Mouse (Mus musculus): ENCODE measurements at regions not wholly inside any gene's neighbourhood (a gene's known extent, or its start where the extent isn't known, plus 50 kb on each side); places are given as distances from the start of the nearest gene placed in this dataset.

GRCm38 (mm10) chr16:27878499-27878898, 489.8 kb downstream of the Ccdc50 start:
- Histone ChIP-seq H3K36me3 (no peaks in the 10 kb centered on the region), H3K4me2 (replicated peaks) (no peak overlapping the region), H3K9ac (replicated peaks) (no peak overlapping the region), H3K9me3 (no peaks in the 10 kb centered on the region), H3K4me1 (peaks cover 4% of the 10 kb centered on the region; the same call in 1 of the 2 replicates), H3K27me3 (no peaks in the 10 kb centered on the region), H3K27ac (replicated peaks) (no peak overlapping the region), H3K4me3 (no peak overlapping the region)
- ATAC-seq (replicated peaks), result 0 out of 2 replicates have a peak, but pooled peaks have one; percentile 55
- WGBS, result 12% methylated on average over 2 of the region's 2 CpGs

DNA sequence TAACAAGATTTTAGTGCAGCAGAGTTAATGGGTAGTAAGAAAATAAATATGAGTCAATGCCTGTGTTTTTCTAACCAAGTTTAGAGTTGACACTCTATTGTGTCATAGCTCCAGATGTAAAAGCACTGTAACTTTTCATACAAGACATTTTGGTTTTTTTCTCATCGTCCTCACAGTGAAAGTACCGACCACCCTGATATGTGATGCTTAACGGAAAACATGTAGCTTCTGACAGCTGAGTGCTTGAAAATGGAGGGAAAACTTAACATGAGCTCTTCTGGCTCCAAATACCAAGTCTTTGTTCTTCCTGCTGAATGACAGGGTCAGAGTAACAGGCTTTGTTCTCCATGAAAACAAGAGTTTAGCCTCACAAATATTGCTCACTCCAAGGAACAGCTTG, 490.3 kb downstream of the Ccdc50 start:
- no peak for ATAC-seq (replicated peaks)
- no peaks in the 10 kb centered on the region for H3K9me3 ChIP-seq
- 25% methylated on average over 3 of the region's 3 CpGs for WGBS
- H3K4me2 ChIP-seq (replicated peaks), result no peak overlapping the region
- H3K36me3 ChIP-seq, result no peaks in the 10 kb centered on the region
- H3K27ac ChIP-seq (replicated peaks), result no peak overlapping the region
- peaks cover 4% of the 10 kb centered on the region; the same call in 1 of the 2 replicates for H3K4me1 ChIP-seq
- no peaks in the 10 kb centered on the region for H3K27me3 ChIP-seq
- no peak overlapping the region for H3K4me3 ChIP-seq
- no peak overlapping the region for H3K9ac ChIP-seq (replicated peaks)

GRCm38 (mm10) chr16:27884363-27884762, 495.7 kb downstream of the Ccdc50 start:
- H3K9ac ChIP-seq (replicated peaks), result no peak overlapping the region
- H3K9me3 ChIP-seq, result no peaks in the 10 kb centered on the region
- H3K27ac ChIP-seq (replicated peaks), result no peak overlapping the region
- no peak overlapping the region for H3K4me3 ChIP-seq
- ATAC-seq (replicated peaks), result peak; percentile 57; the same call in 1 of the 2 replicates
- 2% methylated on average over 2 of the region's 2 CpGs for WGBS
- no peaks in the 10 kb centered on the region; the same call in 1 of the 2 replicates for H3K4me1 ChIP-seq
- no peaks in the 10 kb centered on the region for H3K27me3 ChIP-seq
- no peaks in the 10 kb centered on the region for H3K36me3 ChIP-seq
- H3K4me2 ChIP-seq (replicated peaks), result no peak overlapping the region

- Histone ChIP-seq H3K36me3 (no peaks in the 10 kb centered on the region), H3K9ac (replicated peaks) (no peak overlapping the region), H3K4me3 (no peak overlapping the region), H3K27ac (replicated peaks) (no peak overlapping the region), H3K27me3 (no peaks in the 10 kb centered on the region), H3K9me3 (no peaks in the 10 kb centered on the region), H3K4me1 (no peaks in the 10 kb centered on the region), H3K4me2 (replicated peaks) (no peak overlapping the region)
- ATAC-seq (replicated peaks), result no peak
- WGBS, result 0% methylated on average over 2 of the region's 2 CpGs
Observed at GRCm38 (mm10) chr16:27906036-27906435, 517.4 kb downstream of the Ccdc50 start.

DNA sequence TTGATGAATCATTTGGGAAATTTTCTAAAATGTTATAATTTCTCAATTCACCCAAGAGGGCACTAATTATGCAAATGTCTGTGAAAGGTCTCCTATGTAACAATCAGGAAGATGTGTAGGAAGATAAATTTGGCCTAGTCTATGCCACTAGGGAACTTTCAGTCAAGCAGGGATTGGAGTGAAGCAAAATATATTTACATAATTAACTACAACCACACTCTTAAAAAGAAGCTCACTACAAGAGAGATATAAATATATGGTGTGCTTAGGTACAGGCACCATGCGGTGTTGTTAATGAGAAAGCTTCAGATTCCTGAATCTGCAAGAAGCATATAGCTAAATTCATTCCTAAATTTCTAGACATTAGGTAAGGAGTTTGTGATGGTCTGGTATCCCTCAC, 526.8 kb downstream of the Ccdc50 start:
- H3K4me1 ChIP-seq, result no peaks in the 10 kb centered on the region
- H3K9ac ChIP-seq (replicated peaks), result no peak overlapping the region
- no peak overlapping the region for H3K27ac ChIP-seq (replicated peaks)
- no peaks in the 10 kb centered on the region for H3K9me3 ChIP-seq
- WGBS, result 98% methylated on average over 1 of the region's 1 CpGs
- no peaks in the 10 kb centered on the region for H3K36me3 ChIP-seq
- no peaks in the 10 kb centered on the region for H3K27me3 ChIP-seq
- no peak overlapping the region for H3K4me2 ChIP-seq (replicated peaks)
- ATAC-seq (replicated peaks), result no peak
- H3K4me3 ChIP-seq, result no peak overlapping the region

GRCm38 (mm10) chr16:27925528-27926360, 537.1 kb downstream of the Ccdc50 start:
- Histone ChIP-seq H3K9me3 (no peaks in the 10 kb centered on the region), H3K4me1 (peaks cover 11% of the 10 kb centered on the region), H3K9ac (replicated peaks) (no peak overlapping the region), H3K4me3 (no peak overlapping the region), H3K4me2 (replicated peaks) (no peak overlapping the region), H3K27me3 (no peaks in the 10 kb centered on the region), H3K27ac (replicated peaks) (peak overlapping the region; percentile 79), H3K36me3 (no peaks in the 10 kb centered on the region)
- ATAC-seq (replicated peaks), result peak; percentile 92
- WGBS, result 47% methylated on average over 7 of the region's 7 CpGs

DNA sequence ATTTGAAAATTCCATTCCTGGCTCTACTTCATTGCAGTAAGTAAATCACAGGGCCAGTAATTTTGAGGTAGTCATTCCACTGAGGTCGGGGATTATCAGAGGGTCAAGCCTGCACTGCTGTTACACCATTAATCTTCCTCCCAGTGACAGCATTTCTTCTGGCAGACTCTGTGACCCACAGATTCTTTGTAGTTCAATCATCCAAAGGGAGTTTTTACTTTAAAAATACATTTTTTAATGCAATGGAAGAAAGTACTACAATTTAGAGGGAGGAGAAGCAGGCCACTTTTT, 537.6 kb downstream of the Ccdc50 start:
- Histone ChIP-seq H3K4me1 (peaks cover 11% of the 10 kb centered on the region), H3K36me3 (no peaks in the 10 kb centered on the region), H3K27ac (replicated peaks) (peak overlapping the region; percentile 79; the same call in 1 of the 2 replicates), H3K9me3 (no peaks in the 10 kb centered on the region), H3K4me2 (replicated peaks) (no peak overlapping the region), H3K4me3 (no peak overlapping the region), H3K9ac (replicated peaks) (no peak overlapping the region), H3K27me3 (no peaks in the 10 kb centered on the region)
- no peak; the same call in 1 of the 2 replicates for ATAC-seq (replicated peaks)
- WGBS, result 42% methylated on average over 1 of the region's 1 CpGs

DNA sequence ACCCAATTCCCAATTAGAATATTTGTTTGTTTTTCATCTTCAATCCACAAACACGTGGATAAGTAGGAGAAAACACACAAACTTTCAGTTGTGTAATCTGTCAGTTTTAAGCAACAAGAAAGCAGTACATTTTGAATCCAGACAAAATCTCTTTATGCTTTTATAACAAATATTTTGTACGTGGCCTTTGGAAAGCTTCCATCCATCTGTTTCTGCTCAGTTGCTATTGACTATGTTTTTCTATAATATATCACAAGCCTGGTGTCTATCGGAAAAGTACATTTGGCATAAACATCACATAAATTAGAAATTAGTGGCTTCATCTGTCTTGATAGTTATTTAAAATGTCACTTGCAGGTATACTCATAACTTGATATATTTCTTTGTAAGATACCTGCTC, 560.6 kb downstream of the Ccdc50 start:
- Histone ChIP-seq H3K4me1 (no peaks in the 10 kb centered on the region), H3K36me3 (no peaks in the 10 kb centered on the region), H3K4me2 (replicated peaks) (no peak overlapping the region), H3K9ac (replicated peaks) (no peak overlapping the region), H3K9me3 (no peaks in the 10 kb centered on the region), H3K4me3 (no peak overlapping the region), H3K27ac (replicated peaks) (no peak overlapping the region), H3K27me3 (no peaks in the 10 kb centered on the region)
- 70% methylated on average over 3 of the region's 3 CpGs for WGBS
- no peak for ATAC-seq (replicated peaks)

DNA sequence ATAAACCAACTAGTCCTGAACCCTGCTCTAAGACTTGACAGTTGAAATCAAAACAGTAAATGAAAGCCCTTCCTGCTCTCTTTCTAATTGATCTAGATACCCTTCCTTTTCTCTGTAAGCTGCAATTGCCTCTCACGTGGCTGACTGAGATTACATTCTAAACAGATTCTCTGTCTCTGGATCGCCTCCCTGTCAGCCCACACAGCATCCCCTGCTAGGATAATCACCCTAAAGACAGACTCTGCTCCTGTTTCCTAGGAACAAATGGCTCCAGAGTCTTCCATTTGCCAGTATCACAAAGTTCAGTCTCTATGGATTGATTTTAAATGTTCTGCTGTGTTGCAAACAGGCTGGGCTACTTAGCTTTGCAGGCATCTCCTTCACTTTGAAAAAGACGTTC, 561.1 kb downstream of the Ccdc50 start:
- 15% methylated on average over 3 of the region's 3 CpGs for WGBS
- H3K4me1 ChIP-seq, result no peaks in the 10 kb centered on the region
- H3K4me2 ChIP-seq (replicated peaks), result no peak overlapping the region
- no peaks in the 10 kb centered on the region for H3K36me3 ChIP-seq
- no peak overlapping the region for H3K4me3 ChIP-seq
- ATAC-seq (replicated peaks), result no peak
- no peak overlapping the region for H3K9ac ChIP-seq (replicated peaks)
- no peaks in the 10 kb centered on the region for H3K27me3 ChIP-seq
- no peaks in the 10 kb centered on the region for H3K9me3 ChIP-seq
- no peak overlapping the region for H3K27ac ChIP-seq (replicated peaks)

GRCm38 (mm10) chr16:27962811-27963210, 574.1 kb downstream of the Ccdc50 start:
- no peak overlapping the region for H3K27ac ChIP-seq (replicated peaks)
- H3K27me3 ChIP-seq, result no peaks in the 10 kb centered on the region
- H3K4me2 ChIP-seq (replicated peaks), result no peak overlapping the region
- H3K4me3 ChIP-seq, result no peak overlapping the region
- H3K9me3 ChIP-seq, result no peaks in the 10 kb centered on the region
- 67% methylated on average over 2 of the region's 2 CpGs for WGBS
- no peak overlapping the region for H3K9ac ChIP-seq (replicated peaks)
- ATAC-seq (replicated peaks), result no peak
- H3K36me3 ChIP-seq, result no peaks in the 10 kb centered on the region
- no peaks in the 10 kb centered on the region for H3K4me1 ChIP-seq

DNA sequence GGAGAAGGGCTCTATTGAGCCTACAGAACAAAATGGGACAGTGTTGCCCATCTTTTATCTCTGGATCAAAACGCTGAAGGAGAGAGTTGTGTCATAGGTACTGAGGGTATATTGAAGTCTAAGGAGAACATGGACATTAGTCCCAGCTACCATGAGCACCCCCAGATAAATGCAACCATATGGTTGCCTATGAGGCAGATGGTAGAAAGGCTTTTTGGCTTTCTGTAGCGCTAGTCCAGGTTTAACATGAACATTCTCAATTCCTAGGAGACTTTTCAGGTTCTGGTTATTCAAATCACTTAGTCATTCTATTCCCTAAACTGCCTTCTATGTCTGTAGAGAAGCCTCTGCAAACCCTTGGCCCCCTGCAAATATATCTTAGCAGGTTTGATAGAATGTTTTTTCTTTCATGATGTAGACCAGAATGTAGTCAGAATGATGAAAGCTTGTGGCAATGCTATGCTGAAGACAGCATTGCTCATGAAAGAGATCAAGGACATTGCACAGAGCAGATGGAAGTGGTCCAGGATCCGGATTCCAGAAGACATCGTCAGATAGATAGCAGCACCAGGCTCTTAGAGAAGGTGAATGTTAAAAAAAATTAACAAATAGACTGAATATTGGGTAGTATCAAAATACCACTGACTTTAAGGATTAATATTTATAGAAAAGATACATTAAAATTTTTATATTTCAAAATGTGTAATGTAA, 590.2 kb downstream of the Ccdc50 start:
- Histone ChIP-seq H3K4me1 (no peaks in the 10 kb centered on the region), H3K9me3 (no peaks in the 10 kb centered on the region), H3K36me3 (no peaks in the 10 kb centered on the region), H3K9ac (replicated peaks) (no peak overlapping the region), H3K27me3 (no peaks in the 10 kb centered on the region), H3K27ac (replicated peaks) (no peak overlapping the region), H3K4me3 (no peak overlapping the region), H3K4me2 (replicated peaks) (no peak overlapping the region)
- ATAC-seq (replicated peaks), result no peak
- 89% methylated on average over 4 of the region's 4 CpGs for WGBS

DNA sequence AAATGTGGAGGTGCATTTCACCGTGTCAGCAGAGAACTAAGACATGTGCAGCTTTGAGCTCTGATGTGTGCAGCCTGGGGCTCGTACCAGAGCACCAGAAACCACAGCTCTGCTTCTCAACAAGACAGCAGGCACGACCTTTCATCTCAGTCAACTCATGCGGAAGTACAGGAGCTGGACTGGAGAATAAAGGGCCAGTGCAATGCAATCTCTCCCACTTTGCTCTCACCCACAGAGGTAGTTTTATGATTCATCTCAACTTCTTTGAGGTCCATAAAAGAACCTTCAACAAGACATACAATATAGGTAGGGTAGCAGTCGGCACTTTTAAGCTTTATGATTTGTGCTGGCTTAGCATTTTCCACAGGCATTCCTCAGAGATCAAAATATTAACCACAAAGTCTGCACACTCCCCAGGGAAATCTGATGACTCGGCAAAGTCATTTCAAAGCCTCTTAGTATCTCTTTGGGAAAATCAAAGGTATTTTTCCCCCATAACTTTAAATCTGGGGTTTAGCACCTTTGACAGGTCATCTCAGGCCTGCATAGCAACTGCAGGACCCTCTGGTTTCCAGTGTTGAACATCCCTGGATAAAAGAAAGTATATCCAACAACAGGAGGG, 626.7 kb downstream of the Ccdc50 start:
- Histone ChIP-seq H3K4me1 (no peaks in the 10 kb centered on the region), H3K36me3 (no peaks in the 10 kb centered on the region), H3K9me3 (no peaks in the 10 kb centered on the region), H3K27ac (replicated peaks) (no peak overlapping the region), H3K4me3 (no peak overlapping the region), H3K27me3 (no peaks in the 10 kb centered on the region), H3K9ac (replicated peaks) (no peak overlapping the region), H3K4me2 (replicated peaks) (no peak overlapping the region)
- 44% methylated on average over 6 of the region's 6 CpGs for WGBS
- no peak; the same call in 1 of the 2 replicates for ATAC-seq (replicated peaks)

Measured in forebrain, embryonic 15.5 days (tissue).